Mouse (Mus musculus) B cell, adult 2 months (primary cell): ENCODE measurements at regions not wholly inside any gene's neighbourhood (a gene's known extent, or its start where the extent isn't known, plus 50 kb on each side); places are given as distances from the start of the nearest gene placed in this dataset.

Experiments used
- DNase-seq, 2 experiments: peaks; one replicate each; pipeline ENCODE4 v3.0.0; 2022

GRCm38 (mm10) chr13:110913177-110913576 lies 341.6 kb upstream of the Actbl2 start:
- no peak for DNase-seq

DNA sequence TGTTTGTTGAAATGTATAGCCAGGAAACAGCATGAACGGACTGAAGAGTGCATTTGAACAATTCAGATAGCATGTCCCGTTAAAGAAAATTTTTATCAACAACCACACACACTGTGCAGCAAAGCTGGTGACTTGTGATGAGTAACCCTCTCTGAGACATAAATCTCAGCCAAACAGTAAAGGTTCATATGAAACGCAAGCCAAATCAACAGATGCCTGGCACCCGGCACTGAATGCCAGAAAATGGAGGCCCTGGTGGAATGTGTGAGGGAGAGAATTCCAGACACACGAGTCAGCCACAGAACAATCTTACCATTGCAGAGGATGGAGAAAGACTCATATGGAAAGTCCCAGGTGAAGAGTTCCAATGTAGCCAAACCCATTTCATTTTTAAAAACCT lies 341.1 kb upstream of the Actbl2 start:
- no peak for DNase-seq

DNA sequence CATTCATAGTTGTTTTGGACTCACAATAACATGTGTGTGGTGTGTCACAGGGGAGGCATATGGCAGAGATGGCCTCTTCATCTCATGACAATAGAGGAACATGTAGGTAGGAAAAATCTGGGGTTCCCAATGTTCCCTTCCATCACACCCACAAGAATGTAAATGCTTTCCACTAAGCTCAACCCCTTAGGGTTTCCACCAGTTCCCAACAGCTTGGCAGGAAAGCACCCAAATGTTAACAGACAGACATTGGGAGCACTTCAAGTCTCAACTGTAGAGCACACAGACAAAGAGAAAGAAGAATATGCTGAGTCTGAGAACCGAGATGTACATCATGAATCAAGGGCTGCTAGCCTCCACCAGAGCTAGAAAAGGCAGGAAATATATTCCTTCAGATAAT lies 339.7 kb upstream of the Actbl2 start:
- DNase-seq = no peak

DNA sequence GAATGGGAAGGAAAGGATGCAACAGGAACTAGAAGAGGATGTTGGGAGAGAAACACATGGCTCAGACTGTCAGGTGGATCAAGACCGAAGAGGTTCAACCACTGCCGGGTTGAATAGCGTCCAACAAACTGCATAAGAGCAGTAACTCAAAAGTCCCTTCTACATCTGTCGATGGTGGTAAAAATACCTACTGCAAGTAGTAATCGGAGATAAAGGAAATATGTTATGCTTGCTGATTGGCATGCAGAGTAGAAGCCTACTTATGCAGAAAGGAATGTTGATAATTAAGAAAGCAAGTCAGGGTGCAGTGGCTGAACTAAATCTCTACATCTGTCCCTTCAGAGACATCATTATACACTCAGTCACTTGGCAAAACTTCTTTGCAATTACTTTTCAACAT lies 330.9 kb upstream of the Actbl2 start:
- DNase-seq = no peak

DNA sequence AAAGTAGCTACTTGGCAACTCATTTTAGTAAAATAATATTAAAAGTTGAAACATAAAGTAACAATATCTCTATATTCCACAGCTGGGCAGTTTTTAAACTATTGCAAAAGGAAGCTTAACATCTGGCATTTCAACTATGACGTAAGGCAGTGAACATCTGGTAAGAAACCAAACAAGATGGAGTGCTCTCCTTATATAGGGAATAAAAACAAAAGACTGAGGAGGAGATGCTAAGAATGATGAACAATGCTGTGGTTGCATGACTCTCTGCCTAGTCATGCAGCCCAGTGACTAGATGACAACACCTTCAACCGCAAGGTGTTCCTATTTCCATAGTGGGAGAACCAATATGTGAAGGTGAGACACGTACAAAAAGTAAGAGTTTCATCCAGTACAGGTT lies 329.9 kb upstream of the Actbl2 start:
- no peak for DNase-seq

- DNase-seq = no peak
Measured at GRCm38 (mm10) chr13:110928143-110928542, 326.7 kb upstream of the Actbl2 start.

DNA sequence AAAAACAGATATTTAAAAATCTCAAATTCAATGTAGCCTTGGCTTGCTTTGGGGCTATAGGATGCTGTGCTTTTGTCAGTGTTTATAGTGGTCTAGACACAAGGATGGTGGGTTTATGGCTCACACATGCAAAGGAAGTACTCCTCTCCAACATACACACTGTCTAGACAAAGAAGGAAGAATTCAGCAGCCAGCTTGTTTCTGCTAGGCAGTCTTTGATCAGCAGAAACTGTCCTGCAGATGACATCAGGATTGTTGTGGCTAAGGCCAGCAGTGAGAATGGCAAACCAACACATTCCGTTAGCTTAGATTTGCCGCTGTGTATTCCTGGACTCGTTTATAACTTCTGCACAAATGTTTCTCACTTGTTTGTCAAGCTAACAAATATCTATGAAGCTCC lies 325.9 kb upstream of the Actbl2 start:
- DNase-seq = no peak

GRCm38 (mm10) chr13:110929579-110929978 lies 325.2 kb upstream of the Actbl2 start:
- DNase-seq = no peak

- DNase-seq = no peak
Measured at GRCm38 (mm10) chr13:110941587-110941986, 313.2 kb upstream of the Actbl2 start.

DNA sequence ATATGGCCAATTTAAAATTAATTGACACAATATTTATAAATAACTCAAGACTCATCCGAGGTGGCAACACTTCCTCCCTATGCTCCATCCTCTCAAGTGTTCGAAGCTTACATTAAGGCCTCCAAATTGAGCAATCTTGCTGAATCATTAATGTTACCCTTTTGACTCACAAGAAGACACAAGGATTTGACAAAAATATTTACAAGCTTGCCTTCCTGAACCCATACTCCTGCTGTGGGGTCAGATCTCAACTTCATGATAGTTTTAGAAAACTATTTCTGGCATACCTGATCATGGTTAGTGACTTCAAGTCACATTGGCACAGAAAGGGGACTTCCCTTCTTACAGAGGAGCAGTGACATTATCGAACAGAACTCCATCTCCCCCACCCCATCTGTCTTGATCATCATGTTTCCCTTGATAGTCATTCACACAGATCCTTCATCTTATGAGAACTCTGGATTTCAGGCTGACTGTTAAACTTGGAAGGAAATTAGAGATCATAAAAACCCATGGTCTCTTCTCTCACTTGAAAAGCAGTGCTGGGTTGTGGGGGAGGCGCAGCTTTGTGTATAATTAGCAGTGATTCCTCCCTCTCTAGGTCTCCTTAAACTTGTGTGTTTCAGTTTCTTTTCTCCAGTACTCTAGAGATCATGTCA lies 311.7 kb upstream of the Actbl2 start:
- DNase-seq = no peak

- DNase-seq = no peak
Measured at GRCm38 (mm10) chr13:110944061-110944460, 310.8 kb upstream of the Actbl2 start.

GRCm38 (mm10) chr13:110944683-110945082 lies 310.1 kb upstream of the Actbl2 start:
- DNase-seq = no peak

- DNase-seq = no peak
Measured at GRCm38 (mm10) chr13:110960212-110960611, 294.6 kb upstream of the Actbl2 start.

DNA sequence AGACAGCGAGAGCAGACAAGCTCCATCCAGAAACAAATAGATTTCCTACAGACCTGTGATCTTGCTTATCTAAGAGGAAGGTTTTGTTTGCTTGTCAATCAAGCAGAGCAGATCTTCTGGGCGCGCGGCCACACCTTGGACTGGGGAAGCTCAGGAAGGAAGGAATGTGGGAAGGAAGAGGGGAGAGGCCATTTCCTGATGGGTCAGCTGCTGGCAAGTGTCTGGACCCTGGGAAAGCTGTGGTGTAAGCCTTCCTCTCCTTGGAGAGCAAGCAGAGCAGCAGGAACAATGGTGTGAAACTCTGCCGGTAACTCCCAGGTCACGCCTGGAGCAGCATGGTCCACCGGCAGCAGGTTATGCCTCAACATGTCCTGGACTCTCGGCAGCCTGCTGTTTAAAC lies 287.7 kb upstream of the Actbl2 start:
- no peak for DNase-seq

- peak; percentile 19 to 32 for DNase-seq
Measured at GRCm38 (mm10) chr13:110967626-110968506, 286.9 kb upstream of the Actbl2 start.

DNA sequence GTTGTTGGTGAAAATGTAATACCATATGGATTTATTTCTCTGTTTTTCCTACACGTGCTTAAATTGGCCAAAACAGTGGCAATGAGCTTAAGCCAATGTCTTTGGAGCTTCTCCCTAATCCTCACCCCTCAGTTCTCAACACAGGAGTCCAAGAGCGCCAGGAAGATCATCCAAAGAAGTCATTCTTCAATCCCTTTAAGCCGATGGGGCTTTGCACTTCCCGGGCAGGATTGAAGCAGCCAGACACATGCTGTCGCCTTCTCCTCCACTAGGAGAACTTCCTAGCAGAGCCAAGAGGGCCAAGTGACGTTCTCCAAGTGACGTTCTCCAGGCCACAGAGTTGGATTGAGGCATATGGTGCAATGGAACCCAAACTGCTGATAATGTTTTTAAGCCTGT lies 286.3 kb upstream of the Actbl2 start:
- DNase-seq = no peak

DNA sequence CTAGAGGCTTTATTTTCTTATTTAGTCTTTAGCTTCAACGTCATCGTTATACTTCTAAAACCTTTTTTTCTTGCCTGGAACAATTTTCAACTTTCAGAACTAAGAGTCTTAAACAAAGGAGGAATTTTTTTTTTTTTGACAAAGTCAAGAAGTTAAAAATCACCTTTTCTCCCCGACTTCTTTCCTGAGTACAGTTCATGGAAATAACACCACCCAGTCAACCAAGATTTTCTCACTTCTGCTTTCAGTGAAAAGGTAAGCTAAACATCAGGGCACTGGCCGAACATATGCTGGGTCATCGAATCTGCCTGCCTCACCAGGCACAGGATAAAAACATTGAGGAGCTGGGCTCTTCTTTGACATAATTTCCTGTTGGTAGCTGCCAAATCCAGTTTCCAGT lies 277.4 kb upstream of the Actbl2 start:
- DNase-seq = no peak

- DNase-seq = no peak
Measured at GRCm38 (mm10) chr13:110978022-110978421, 276.8 kb upstream of the Actbl2 start.

DNA sequence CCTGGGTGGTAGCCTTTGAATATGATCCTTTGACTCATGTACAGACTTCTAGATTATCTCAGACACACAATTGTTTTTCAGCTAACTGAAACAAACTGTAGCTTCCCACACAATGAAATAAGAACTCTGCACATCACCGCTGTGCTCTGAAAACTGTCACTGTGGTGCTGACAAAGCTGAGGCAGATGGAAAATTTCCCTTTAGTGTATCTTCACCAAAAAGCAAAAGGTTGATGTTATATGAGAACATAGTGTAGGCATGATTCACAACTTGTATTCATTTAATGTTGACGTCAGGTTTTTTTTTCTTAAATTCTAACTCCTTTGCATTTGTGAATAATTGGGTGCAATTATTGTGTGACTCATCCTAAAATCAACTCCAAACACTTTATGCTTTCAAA lies 264.1 kb upstream of the Actbl2 start:
- DNase-seq = no peak

DNA sequence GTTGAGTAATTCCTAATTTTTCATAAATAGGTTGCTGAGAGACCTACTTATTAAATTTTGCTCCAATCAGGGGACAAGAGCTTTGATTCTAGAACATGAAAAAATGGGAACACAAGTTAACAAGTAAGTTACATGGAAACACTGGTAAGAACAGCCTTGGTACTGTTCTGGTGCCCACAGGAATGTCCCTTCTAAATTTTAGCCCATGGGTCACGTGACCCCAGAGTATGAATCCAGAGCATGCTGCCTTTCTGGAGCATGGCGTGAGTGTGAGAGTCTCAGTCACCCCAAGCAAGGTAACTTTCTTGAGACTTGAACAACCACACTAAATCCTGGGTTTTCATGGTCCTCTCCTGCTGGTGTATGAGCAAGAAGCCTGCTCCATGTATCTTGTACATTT lies 263.7 kb upstream of the Actbl2 start:
- no peak for DNase-seq

GRCm38 (mm10) chr13:110994596-110994995 lies 260.2 kb upstream of the Actbl2 start:
- DNase-seq = no peak

- DNase-seq = no peak
Measured at GRCm38 (mm10) chr13:111002670-111003069, 252.1 kb upstream of the Actbl2 start.

DNA sequence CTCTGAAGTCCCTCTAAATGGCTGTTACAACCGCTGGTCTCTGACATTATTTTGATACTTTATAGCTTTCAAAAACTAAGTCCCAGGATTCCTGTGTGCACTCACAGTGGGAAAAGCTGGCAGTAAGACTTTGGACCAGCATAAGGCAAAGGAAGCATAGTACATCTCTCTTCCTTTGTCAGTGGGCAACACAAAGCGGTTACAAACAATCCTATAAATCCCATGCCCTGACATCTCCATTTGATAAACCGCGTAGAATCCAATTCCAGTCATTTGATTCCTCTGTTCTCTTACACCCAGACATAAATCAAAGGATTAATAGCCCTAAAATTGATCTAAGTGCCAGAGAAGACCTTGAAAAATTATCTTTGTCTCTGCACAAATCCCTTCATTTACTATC lies 240.7 kb upstream of the Actbl2 start:
- no peak for DNase-seq

DNA sequence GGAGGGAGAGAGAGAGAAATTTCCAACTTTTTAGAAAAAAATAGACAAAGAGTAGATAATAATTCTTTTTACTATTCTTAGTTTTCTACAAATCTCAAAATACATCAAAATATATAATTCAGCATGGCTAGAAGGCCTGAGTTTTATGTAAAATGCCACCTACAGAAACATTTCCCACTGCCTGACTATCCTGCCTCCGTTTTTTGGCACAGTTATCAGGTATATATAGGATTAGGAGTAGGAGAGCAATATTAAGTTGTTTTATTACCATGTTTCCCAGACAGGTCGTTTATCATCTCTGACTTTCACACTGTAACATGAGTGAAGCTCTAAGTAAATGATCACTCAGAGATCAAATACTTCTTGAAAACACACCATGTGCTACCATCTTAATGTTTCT lies 224.7 kb upstream of the Actbl2 start:
- DNase-seq = no peak

DNA sequence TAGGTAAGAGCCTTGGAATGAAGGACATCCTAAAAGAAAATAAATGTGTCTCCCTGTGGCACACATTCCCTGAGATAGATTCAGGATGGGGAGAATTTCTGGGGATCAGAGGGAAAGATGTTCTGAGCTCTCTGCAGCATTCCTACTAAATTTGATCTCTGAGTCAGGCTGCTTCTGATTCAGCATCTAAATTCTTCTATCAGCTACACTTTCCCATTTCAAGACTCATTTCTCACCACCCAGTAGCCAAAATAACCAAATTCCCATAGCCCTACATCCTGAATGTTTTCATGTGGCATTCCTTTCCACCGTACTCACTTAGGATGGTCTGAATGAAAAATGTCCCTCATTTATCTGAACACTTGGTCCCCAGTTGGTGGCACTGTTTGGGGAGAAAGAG lies 223.2 kb upstream of the Actbl2 start:
- no peak for DNase-seq
